Mouse (Mus musculus): ENCODE data around the gene Fam208b. TPM values are rescaled to one million over a fixed set of nuclear protein-coding genes. Genes with fewer than 3 reads are reported as not detected.

Fam208b gene
- polyA plus RNA-seq, 1 experiment, result 84.6 TPM

- TF ChIP-seq POLR2A (IDR thresholded peaks at IDR 0.05; ENCODE audit: insufficient read depth, low read length), result no peak
- TF ChIP-seq EP300 (IDR thresholded peaks at IDR 0.05; ENCODE audit: insufficient read depth, low read depth, low read length), result no peak
- TF ChIP-seq CTCF (IDR thresholded peaks at IDR 0.05; ENCODE audit: low read depth, low read length), result no peak
- Histone ChIP-seq H3K4me1 (ENCODE audit: control insufficient read depth, insufficient read depth, low read length) (peaks cover 2% of the 10 kb centered on the region), H3K27ac (ENCODE audit: insufficient read depth, low read length) (no peak overlapping the region), H3K27me3 (ENCODE audit: control insufficient read depth, insufficient read depth, low read length, poor library complexity, severe bottlenecking) (no peaks in the 10 kb centered on the region), H3K9me3 (replicated peaks; ENCODE audit: control insufficient read depth, insufficient read depth, low read length, poor library complexity, severe bottlenecking) (no peaks in the 10 kb centered on the region; the same call in 1 of the 2 replicates), H3K9ac (ENCODE audit: low read depth, poor library complexity, severe bottlenecking) (no peak overlapping the region), H3K36me3 (ENCODE audit: control insufficient read depth, insufficient read depth, low read length, poor library complexity, severe bottlenecking) (peaks cover 37% of the 10 kb centered on the region), H3K4me3 (ENCODE audit: low read depth, low read length) (no peak overlapping the region)
Observed at GRCm38 (mm10) chr13:3547856-3548255, 63.1 kb downstream of the Fam208b start.

- Histone ChIP-seq H3K9me3 (replicated peaks; ENCODE audit: control insufficient read depth, insufficient read depth, low read length, poor library complexity, severe bottlenecking) (no peaks in the 10 kb centered on the region), H3K27me3 (ENCODE audit: control insufficient read depth, insufficient read depth, low read length, poor library complexity, severe bottlenecking) (no peaks in the 10 kb centered on the region), H3K4me3 (ENCODE audit: low read depth, low read length) (no peak overlapping the region), H3K4me1 (ENCODE audit: control insufficient read depth, insufficient read depth, low read length) (peaks cover 2% of the 10 kb centered on the region), H3K9ac (ENCODE audit: low read depth, poor library complexity, severe bottlenecking) (no peak overlapping the region), H3K36me3 (ENCODE audit: control insufficient read depth, insufficient read depth, low read length, poor library complexity, severe bottlenecking) (peaks cover 36% of the 10 kb centered on the region), H3K27ac (ENCODE audit: insufficient read depth, low read length) (no peak overlapping the region)
- no peak for TF ChIP-seq CTCF (IDR thresholded peaks at IDR 0.05; ENCODE audit: low read depth, low read length)
- no peak for TF ChIP-seq EP300 (IDR thresholded peaks at IDR 0.05; ENCODE audit: insufficient read depth, low read depth, low read length)
- TF ChIP-seq POLR2A (IDR thresholded peaks at IDR 0.05; ENCODE audit: insufficient read depth, low read length), result no peak
Observed at GRCm38 (mm10) chr13:3547410-3547809, 63.5 kb downstream of the Fam208b start.

- Histone ChIP-seq H3K4me1 (ENCODE audit: control insufficient read depth, insufficient read depth, low read length) (peaks cover 2% of the 10 kb centered on the region), H3K27me3 (ENCODE audit: control insufficient read depth, insufficient read depth, low read length, poor library complexity, severe bottlenecking) (no peaks in the 10 kb centered on the region), H3K4me3 (ENCODE audit: low read depth, low read length) (no peak overlapping the region), H3K9ac (ENCODE audit: low read depth, poor library complexity, severe bottlenecking) (no peak overlapping the region), H3K27ac (ENCODE audit: insufficient read depth, low read length) (no peak overlapping the region), H3K9me3 (replicated peaks; ENCODE audit: control insufficient read depth, insufficient read depth, low read length, poor library complexity, severe bottlenecking) (no peaks in the 10 kb centered on the region), H3K36me3 (ENCODE audit: control insufficient read depth, insufficient read depth, low read length, poor library complexity, severe bottlenecking) (peaks cover 24% of the 10 kb centered on the region)
- TF ChIP-seq CTCF (IDR thresholded peaks at IDR 0.05; ENCODE audit: low read depth, low read length), result no peak
- no peak for TF ChIP-seq EP300 (IDR thresholded peaks at IDR 0.05; ENCODE audit: insufficient read depth, low read depth, low read length)
- no peak for TF ChIP-seq POLR2A (IDR thresholded peaks at IDR 0.05; ENCODE audit: insufficient read depth, low read length)
Observed at GRCm38 (mm10) chr13:3544925-3545324, 66.0 kb downstream of the Fam208b start.

GRCm38 (mm10) chr13:3544077-3544874 lies 66.6 kb downstream of the Fam208b start:
- H3K36me3 ChIP-seq (ENCODE audit: control insufficient read depth, insufficient read depth, low read length, poor library complexity, severe bottlenecking), result peaks cover 20% of the 10 kb centered on the region
- no peaks in the 10 kb centered on the region for H3K9me3 ChIP-seq (replicated peaks; ENCODE audit: control insufficient read depth, insufficient read depth, low read length, poor library complexity, severe bottlenecking)
- TF ChIP-seq POLR2A (IDR thresholded peaks at IDR 0.05; ENCODE audit: insufficient read depth, low read length), result no peak
- no peak for TF ChIP-seq CTCF (IDR thresholded peaks at IDR 0.05; ENCODE audit: low read depth, low read length)
- no peak for TF ChIP-seq EP300 (IDR thresholded peaks at IDR 0.05; ENCODE audit: insufficient read depth, low read depth, low read length)
- H3K4me1 ChIP-seq (ENCODE audit: control insufficient read depth, insufficient read depth, low read length), result peaks cover 2% of the 10 kb centered on the region
- no peak overlapping the region for H3K4me3 ChIP-seq (ENCODE audit: low read depth, low read length)
- H3K27me3 ChIP-seq (ENCODE audit: control insufficient read depth, insufficient read depth, low read length, poor library complexity, severe bottlenecking), result no peaks in the 10 kb centered on the region
- no peak overlapping the region for H3K9ac ChIP-seq (ENCODE audit: low read depth, poor library complexity, severe bottlenecking)
- no peak overlapping the region for H3K27ac ChIP-seq (ENCODE audit: insufficient read depth, low read length)

GRCm38 (mm10) chr13:3541159-3541782 lies 69.6 kb downstream of the Fam208b start:
- Histone ChIP-seq H3K36me3 (ENCODE audit: control insufficient read depth, insufficient read depth, low read length, poor library complexity, severe bottlenecking) (peaks cover 10% of the 10 kb centered on the region; the same call in 1 of the 2 replicates), H3K9ac (ENCODE audit: low read depth, poor library complexity, severe bottlenecking) (no peak overlapping the region), H3K27ac (ENCODE audit: insufficient read depth, low read length) (no peak overlapping the region), H3K4me3 (ENCODE audit: low read depth, low read length) (no peak overlapping the region), H3K9me3 (replicated peaks; ENCODE audit: control insufficient read depth, insufficient read depth, low read length, poor library complexity, severe bottlenecking) (no peaks in the 10 kb centered on the region), H3K27me3 (ENCODE audit: control insufficient read depth, insufficient read depth, low read length, poor library complexity, severe bottlenecking) (no peaks in the 10 kb centered on the region), H3K4me1 (ENCODE audit: control insufficient read depth, insufficient read depth, low read length) (no peaks in the 10 kb centered on the region)
- TF ChIP-seq POLR2A (IDR thresholded peaks at IDR 0.05; ENCODE audit: insufficient read depth, low read length) (no peak), EP300 (IDR thresholded peaks at IDR 0.05; ENCODE audit: insufficient read depth, low read depth, low read length) (no peak), CTCF (IDR thresholded peaks at IDR 0.05; ENCODE audit: low read depth, low read length) (no peak)

- H3K27ac ChIP-seq (ENCODE audit: insufficient read depth, low read length), result no peak overlapping the region
- no peaks in the 10 kb centered on the region for H3K27me3 ChIP-seq (ENCODE audit: control insufficient read depth, insufficient read depth, low read length, poor library complexity, severe bottlenecking)
- H3K9me3 ChIP-seq (replicated peaks; ENCODE audit: control insufficient read depth, insufficient read depth, low read length, poor library complexity, severe bottlenecking), result no peaks in the 10 kb centered on the region
- no peaks in the 10 kb centered on the region for H3K4me1 ChIP-seq (ENCODE audit: control insufficient read depth, insufficient read depth, low read length)
- H3K4me3 ChIP-seq (ENCODE audit: low read depth, low read length), result no peak overlapping the region
- TF ChIP-seq POLR2A (IDR thresholded peaks at IDR 0.05; ENCODE audit: insufficient read depth, low read length), result no peak
- no peak for TF ChIP-seq CTCF (IDR thresholded peaks at IDR 0.05; ENCODE audit: low read depth, low read length)
- TF ChIP-seq EP300 (IDR thresholded peaks at IDR 0.05; ENCODE audit: insufficient read depth, low read depth, low read length), result no peak
- H3K9ac ChIP-seq (ENCODE audit: low read depth, poor library complexity, severe bottlenecking), result no peak overlapping the region
- peaks cover 8% of the 10 kb centered on the region; the same call in 1 of the 2 replicates for H3K36me3 ChIP-seq (ENCODE audit: control insufficient read depth, insufficient read depth, low read length, poor library complexity, severe bottlenecking)
Observed at GRCm38 (mm10) chr13:3540166-3540565, 70.7 kb downstream of the Fam208b start.

All from ES-Bruce4 (cell line).